Mouse (Mus musculus) frontal cortex, adult 2 months (tissue): Measurements from ENCODE around the gene Fam117a. TPM values are rescaled to one million over a fixed set of nuclear protein-coding genes. Genes with fewer than 3 reads are reported as not detected.

Experiments
- DNase-seq, 2 experiments: peaks; one replicate each; pipeline ENCODE4 v3.0.0; 2022; ENCODE audit warnings: low spot score in 1 of 2; ENCODE audit errors: extremely low spot score in 1 of 2
- polyA plus RNA-seq: library from polyadenylated mRNA; depleted of rRNA; stranded (reverse); fragments of >200 nt; gene quantifications from 2 replicates; pipeline ENCODE4 v1.2.3, GENCODE M21; 2012; rRNA removed

The Fam117a gene
- 11.4 and 12.5 TPM in 2 replicates for polyA plus RNA-seq

DNA sequence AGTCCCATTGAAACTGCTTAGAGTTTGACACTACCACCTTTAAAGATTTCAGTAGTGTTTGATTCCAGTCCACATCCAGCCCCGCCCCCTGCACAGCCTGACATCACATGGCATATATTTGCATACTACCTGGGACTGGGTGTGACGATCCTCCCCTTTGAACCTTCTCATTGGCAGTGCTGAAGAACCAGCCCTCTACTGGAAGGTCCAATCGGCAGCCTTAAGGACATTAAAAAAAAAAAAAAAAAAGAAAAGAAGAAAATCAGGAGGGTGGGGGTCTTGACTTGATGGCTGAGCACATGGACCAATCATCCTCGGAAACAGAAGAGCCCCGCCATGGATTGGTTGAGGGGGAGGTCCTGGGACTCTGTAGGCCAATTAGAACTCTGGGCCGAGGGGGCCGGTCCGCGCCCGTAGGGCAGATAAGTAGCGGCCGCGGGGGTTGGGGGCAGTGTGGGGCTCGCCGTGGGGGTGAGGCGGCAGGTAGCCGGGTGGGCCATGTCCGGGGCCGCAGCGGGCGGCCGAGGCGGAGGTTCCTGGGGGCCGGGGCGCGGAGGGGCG, at the start of gene Fam117a:
Fam117a (plus strand) TSS at position 451 of the 561 bp plus-strand sequence.
- peak; percentile 64 to 74 for DNase-seq

DNA sequence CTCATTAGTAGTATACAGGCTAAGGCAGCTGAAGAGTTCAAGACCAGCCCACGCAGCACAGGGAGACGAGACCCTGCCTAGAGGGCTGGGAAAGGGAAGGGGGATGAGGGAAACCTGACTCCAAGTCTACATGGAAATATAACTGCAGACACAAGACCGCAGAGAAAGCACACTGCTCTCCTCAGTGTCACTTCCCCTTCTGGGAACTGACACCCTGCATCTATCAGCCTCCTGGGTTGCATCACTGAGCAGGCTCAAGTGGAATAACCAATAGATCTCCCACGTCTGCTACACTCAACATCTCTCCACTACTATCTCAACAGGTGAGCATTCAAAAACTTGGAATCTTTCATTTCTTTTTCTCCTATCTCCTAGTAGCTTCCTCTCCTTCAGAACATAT, 44.8 kb upstream of the Fam117a start:
- no peak for DNase-seq

DNA sequence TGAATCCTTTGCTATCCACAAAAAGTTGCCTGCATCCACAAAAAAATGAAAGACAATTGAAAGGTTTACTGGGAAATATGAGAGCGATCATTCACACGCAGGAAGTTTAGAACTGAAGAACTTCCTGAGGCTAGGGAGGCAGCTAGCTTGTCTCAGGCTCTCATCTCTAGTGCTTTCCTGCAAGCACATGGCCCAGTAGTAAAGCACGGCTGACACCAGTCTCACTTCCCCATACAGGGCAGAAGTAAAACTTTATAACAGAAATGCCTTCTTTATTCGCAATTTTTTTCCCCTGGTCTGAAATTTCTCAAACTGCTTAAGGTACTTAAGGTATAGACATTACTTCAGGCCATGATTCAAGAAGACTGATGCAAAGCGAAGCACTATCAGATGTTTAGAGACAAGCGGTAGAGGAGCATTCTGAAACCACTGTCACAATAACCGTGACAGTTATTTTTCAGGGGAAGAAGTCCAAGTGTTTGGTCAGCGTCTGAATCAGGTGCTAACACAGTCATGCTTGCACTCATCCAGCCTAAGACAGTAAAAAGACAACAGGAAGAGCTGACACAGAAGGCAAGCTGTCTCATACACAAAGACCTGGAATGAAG, 43.7 kb upstream of the Fam117a start:
- no peak for DNase-seq

DNA sequence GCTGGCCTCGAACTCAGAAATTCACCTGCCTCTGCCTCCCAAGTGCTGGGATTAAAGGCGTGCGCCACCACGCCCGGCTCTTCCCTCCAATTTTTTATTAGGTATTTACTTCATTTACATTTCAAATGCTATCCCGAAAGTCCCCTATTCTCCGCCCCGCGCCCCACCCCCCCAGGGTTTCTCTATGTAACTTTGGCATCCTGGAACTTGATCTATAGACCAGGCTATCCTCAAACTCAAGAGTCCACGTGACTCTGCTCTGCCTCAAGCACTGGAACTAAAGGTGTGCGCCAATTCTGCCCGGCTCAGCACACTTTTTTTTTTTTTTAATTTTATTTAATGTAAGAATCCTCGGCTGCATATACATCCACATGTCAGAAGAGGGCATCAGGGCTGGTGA, 41.1 kb upstream of the Fam117a start:
- no peak for DNase-seq

DNA sequence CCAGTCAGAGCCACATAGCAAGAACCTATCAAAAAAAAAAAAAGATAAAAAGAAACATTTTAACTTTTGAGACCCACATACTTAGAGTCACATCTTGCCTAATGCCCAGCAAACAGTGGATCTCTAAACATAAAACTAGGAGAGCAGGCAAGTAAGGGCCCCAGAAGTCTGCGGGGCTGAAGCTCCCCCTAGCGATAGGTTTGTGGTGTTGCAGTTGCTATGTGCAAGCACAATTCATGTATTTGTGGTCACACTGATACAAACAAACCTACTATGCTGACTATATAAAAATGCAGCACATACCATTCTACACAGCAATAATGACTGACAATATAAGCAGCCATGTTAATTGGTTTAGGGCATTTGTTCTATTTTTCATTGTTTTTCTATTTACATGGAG, 38.7 kb upstream of the Fam117a start:
- DNase-seq: no peak

DNA sequence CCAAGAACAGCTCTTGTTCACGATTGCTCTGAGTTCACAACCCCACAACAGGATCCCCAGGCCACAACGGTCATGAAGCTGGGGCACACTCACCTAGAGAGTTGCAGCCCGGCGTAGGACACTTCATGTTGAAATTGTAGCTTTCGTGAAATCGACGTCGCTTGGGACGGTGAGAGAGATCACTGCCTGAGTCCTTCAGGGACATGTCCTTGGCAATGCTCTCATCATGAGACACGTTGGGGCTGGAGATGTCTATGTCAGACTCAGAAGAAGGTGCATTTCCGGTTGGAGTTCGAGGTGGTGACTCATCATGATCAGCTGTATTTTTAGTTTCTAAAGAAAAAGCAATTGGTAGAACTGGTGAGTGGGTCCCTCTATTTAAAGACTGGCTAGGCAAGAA, 36.9 kb upstream of the Fam117a start:
- DNase-seq: no peak

DNA sequence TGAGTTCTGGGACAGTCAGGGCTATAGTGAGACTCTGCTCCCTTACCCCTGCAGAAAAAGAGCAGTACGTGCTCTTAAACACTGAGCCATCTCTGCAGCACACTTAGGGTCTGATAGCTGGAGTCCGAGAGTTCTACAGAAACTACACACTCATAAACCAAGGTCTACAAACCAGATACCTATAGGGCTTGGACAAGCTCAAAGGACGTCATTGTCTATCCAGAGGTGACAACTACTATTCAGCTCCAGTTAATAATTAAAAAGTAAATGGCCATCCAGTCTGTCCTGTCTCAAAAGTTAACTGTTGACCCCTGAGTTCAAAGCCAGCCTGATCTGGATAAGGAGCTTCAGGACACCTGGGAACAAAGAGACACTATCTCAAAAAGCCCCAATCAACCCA, 35.0 kb upstream of the Fam117a start:
- DNase-seq: no peak

DNA sequence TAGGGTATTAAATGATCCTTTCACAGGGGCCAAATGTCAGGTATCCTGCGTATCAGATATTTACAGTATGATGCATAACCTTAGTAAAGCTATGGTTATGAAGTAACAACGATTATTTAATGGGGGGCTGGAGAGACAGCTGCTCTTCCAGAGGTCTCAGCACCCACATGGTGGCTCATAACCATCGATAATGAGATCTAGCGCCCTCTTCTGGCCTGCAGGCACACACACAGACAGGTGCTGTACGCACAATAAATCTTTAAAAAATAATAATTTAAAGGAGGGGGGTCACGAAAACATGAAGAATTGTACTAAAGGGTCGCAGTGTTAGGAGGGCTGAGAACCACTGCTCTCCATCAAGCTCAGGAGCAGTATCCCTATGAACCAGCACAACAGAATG, 31.2 kb upstream of the Fam117a start:
- DNase-seq: no peak

DNA sequence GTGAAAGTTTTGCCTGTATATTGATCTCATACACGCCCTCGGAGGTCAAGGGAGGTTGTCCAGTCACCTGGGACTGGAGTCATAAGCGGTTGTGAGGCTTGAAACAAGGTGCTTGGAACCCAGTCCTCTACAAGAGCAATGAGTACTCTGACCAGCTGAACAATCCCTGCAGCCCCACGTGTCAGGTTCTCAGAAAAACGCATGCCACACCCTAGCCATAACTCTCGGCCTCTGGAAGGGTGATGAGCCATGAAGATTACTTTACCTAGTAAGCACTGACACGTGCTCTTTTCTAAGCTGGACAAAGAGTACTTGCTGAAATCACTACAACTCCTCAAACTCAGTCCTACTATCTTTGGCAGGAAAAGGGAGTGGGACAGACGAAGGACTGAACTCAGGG, 29.3 kb upstream of the Fam117a start:
- no peak for DNase-seq

DNA sequence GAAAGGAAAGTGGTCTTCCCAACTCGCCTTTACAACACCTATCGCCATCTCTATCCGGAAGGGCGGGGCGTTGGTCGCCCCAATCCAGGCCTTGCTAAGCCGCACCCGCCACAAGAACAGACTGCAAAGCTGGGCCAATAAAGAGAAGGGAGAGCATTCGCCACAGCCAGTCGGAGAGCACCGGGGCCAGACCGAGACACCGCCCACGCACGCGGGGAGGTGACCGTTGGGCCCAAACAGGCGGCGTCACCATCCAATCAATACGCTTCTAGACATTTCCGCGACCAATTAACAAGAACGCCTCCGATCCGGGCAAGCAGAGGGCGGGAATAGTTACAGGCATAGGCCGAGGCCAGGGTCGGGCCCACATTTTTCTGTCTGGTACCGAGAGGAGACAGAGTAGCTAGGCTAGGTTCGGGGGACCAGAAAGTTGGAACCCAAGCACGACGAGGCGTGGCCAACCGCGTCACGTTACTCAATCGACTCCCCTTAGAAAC, 27.3 kb upstream of the Fam117a start:
- peak; percentile 98 to 99 for DNase-seq

DNA sequence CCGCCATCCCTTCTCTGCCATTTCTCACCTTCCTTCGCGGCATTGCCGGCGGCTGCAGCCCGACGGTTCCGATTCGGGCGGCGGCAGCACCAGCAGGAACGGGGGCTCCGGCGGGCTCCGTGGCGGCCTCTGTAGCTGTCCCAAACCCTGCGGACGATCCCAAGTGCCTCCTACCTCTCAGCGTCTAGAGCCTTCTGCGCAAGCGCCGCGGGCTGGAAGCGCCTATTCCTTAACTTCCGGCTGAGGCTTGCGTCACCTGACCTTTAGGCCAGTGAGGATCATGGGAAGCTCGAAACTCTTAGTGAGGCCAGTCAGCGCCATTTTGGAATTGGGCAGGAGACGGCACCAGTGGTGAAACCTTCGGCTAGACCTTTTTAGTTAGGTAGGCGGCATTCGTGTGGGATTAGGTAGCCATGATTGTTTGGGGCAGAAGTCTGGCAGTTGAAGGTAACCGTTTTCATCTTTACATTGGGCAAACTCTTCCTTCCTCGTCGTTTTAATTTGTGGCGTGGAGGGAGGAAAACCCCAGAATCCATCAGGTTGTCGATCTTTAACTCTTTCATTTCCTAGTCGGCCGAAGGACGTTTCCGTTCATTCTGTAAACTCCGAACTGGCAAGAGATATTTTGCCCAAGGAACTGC, 26.7 kb upstream of the Fam117a start, which contains the start of gene Kat7:
Kat7 (minus strand) TSS at position 240 of the 641 bp plus-strand sequence.
- peak; percentile 99 for DNase-seq

DNA sequence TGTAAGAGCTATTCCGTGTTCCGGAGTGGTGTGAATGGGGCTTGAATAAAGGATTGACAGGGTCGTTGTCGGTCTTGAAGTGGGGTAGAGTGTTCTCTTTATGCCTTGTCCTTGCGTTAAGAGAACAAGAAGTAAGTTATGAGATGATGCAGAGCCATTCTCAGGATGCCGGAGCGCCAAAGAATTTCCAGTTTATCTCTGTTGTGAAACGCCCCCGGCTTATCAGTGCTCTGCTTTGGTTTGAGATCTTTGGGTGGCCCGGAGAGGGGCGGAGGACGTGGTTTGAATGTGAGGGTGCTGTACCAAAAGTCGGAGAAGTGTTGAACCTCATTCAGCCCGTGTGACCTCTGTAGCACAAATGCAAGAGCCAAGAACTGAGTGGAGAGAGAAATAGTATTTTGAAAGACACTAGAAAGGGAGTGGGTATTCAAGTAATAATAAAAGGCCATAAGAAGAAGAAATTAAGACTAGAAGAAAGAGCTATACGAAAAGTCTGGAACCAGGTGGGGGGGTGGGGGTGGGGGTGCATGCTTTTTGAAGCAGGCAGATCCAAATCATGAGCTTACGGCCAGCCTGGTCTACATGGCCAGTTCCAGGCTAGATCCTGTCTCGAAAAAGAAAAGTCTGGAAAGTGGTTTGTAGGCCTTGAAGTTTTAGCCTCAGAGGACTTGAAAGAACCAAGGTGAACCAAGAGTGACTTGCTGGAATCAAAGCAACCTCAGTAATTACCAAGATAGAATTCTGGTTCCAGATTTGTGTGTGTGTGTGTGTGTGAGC, 26.0 kb upstream of the Fam117a start:
- DNase-seq: peak in 1 of 2 experiments; percentile 14

DNA sequence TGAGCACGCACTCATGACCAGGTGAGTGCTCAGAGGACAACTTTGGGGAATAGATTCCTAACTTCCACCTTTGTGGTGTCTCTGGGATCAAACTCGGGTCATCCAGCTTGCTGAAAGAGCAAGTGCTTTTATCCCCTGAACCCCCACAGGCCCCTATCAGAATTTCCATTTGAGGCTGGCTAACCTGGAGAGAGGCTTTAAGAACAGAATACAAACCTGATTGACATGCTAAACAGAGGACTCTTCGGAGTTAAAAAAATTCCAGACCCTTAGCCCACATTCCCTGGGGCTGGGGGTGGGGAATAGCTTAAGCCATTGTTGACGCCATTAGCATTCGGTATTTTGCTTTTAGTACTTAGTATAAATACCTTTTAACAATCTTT, 25.4 kb upstream of the Fam117a start:
- DNase-seq: no peak

DNA sequence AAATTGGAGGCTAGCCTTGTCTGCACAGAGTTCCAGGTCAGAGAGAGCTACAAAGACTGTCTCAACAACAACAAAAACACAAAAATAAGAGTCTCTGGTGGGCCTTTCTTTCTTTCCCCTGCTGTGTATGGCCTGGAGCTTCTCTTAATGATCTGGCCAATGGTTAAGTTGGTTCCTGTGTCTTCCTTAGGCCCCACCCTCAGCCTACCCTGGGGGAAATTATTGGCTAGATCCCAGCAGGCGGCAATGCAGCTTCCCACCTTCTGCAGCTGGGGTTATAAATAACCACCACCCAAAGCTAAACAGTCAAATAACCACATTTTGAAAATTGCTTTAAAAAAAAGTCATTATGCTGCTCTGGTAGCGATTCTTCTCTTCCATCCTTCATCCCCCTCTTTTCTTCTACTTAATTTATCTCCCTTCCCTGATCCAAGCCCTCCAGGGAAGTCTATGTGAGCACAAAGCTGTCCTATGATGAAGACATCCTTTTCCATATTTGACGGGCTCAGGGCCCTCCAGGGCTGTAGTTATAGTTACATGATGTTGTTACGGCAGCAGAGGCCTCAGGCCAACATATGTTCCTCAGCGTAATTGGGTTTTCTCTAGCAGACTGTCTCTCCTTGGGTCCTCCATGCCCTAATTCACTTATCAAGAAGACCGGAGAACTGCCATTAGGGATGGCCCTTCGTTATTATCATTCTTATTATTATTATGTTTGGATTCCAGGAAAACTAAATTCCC, 21.4 kb upstream of the Fam117a start:
- no peak for DNase-seq

DNA sequence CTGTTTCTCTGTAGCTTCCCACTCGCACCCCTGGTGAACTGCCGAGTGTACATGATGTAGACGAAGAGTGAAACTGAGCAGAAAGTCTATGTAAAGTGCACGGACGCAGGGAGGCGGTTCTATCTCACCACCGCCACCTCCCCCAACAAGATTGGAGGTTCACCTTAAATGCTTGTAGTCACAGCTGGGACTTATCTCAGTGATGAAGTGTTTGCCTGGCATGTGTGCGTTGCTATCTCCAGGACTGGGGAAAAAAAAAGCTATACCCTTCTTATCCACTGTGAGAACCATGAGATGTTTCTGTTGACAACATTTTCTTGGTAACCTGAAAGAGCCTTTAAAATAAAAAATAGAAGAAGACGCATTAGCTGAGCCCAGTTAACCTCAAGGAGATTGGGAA, 18.7 kb upstream of the Fam117a start:
- no peak for DNase-seq

DNA sequence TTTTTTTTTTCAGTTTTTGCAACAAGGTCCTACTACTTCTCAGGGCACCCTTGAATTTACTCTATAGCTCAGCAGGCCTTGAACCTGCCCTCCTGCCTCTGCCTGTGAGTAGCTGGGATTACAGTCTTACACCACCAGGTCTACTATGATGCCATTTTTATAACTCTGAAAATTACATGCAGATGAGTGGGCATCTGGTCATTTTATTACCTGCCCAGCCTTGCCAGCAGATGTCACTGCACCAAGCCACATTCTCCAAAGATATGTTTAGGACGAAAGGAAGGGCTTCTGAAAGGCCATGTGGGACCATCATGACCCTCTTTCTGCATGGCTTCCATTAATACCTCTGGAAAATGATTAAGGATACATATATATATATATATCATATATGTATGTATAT, 17.3 kb upstream of the Fam117a start:
- no peak for DNase-seq

DNA sequence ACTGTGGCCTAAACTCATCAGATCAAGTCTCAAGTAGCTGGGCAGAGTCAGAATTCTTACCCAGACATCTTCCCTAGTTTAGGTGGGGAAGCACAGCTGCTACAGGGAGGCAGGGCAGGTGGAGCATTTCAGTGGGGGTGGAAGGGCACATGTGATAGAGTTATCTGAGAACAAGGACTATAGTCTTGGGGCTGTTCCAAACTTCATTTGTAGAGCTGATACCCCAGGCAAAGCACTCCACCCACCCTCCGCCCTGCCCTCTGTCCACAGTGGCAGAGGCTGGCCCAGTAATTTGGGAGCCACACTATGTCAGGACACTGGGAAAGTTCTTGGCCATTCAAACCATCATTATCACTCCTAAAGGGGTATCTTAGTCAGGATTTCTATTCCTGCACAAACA, 16.8 kb upstream of the Fam117a start:
- no peak for DNase-seq

DNA sequence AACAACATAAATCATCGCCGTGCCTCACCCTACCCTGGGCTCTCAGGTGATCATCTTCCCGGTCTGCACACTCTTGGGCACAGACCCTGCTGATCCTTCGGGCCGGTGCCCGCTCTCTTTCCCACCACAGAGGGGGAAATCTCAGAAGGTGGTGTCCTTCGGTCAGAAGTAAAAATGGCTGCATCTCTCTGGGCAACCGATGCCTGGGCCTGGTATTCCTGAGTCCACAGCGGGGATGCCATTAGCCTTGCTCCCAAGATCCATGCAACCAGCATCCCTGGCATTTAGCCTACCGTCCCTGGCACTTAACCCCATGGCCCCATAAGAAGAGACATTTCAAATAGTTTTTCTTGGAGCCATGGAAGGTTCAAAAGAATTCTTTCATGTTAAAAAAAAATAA, 12.6 kb upstream of the Fam117a start:
- no peak for DNase-seq

DNA sequence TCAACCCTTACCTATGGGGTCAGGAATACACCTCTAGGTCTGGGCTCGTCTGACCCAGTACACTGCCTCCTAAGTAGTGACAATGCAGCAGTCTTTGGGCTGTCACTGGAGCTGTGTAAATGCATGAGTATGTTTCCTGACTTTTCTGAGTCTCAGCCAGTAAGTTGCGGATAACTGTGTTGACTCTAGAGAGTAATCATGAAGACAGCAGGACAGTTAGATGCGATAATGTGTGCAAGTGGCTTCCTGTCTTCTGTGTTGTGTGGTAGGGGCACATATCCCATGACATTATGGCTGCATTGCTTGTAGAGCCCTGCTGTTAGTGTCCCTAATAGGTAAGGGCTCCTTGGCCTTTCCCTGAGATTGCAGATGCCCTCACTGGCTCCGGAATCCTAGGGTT, 11.0 kb upstream of the Fam117a start:
- DNase-seq: no peak

DNA sequence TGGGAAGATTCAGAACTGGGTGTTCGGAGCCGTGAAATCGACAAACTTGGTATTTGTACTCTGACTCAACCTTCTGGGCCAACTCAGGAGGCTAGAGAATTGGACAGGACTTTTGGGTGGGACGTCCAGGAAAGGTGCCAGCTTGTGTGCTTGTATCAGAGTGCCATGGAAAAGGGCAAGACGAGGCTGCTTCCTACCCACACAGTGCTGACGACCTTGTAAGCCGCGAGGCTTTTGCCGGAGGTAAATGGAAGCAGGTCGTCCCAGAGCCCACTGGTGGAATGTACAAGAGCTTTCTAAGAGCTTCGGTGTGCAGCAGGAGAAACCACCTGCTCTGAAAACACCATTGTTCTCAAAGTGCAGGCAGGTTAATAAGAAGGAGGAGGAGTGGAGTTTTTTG, 10.6 kb upstream of the Fam117a start:
- no peak for DNase-seq

DNA sequence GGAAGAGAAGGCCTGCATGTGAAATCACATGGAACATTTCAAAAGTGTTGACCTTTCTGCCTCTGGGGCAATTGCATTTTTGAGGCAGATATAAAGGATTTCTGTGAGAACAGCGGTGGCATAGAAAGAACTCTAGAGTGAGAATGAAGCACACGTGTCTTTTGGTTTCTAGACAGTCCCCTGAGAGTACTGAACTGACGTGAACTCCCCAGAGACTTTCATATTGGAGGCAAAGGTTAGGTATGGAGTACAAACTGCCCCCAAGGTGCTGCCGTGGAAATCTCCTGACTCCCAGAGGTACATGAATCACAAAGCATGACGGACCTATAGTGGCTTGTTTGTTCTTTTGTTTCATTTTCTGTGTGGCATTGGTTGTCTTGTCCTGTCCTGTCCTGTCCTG, 8.2 kb upstream of the Fam117a start:
- no peak for DNase-seq
